Mouse (Mus musculus) kidney, adult 2 months (tissue): ENCODE data around the gene Letmd1. TPM values are rescaled to one million over a fixed set of nuclear protein-coding genes. Genes with fewer than 3 reads are reported as not detected.

Source experiments
- DNase-seq: peaks from one replicate; pipeline ENCODE4 v3.0.0; 2021
- H3K27ac ChIP-seq: fragments of 200-500 bp; 2 replicates; pipeline ENCODE4 v1.5.1; 2012; ENCODE audit warnings: low read depth, low read length, control low read depth, inconsistent platforms; ENCODE audit not compliant: insufficient read depth
- H3K27me3 ChIP-seq: fragments of 200-500 bp; replicated peaks from 2 replicates; pipeline ENCODE4 v1.6.1; 2012; ENCODE audit warnings: mild to moderate bottlenecking, moderate library complexity, low read length, inconsistent platforms; ENCODE audit not compliant: control insufficient read depth, insufficient read depth
- H3K36me3 ChIP-seq: fragments of 200-500 bp; 2 replicates; pipeline ENCODE4 v1.6.1; 2012; ENCODE audit warnings: mild to moderate bottlenecking, moderate library complexity, low read length, inconsistent platforms; ENCODE audit not compliant: control insufficient read depth, insufficient read depth
- H3K4me1 ChIP-seq: fragments of 200-500 bp; 2 replicates; pipeline ENCODE4 v1.6.1; 2011; ENCODE audit warnings: low read length; ENCODE audit not compliant: control insufficient read depth, insufficient read depth
- H3K4me3 ChIP-seq: fragments of 200-500 bp; 2 replicates; pipeline ENCODE4 v1.5.1; 2011; ENCODE audit warnings: mild to moderate bottlenecking, low read depth, low read length, control low read depth; ENCODE audit not compliant: insufficient read depth
- CTCF ChIP-seq: fragments of 200-500 bp; conservative IDR thresholded peaks from 2 replicates; pipeline ENCODE4 v1.5.1; 2011; ENCODE audit warnings: low read depth, mild to moderate bottlenecking, control low read depth, low read length, moderate library complexity, mixed read lengths; ENCODE audit not compliant: insufficient read depth, insufficient read length
- POLR2A ChIP-seq: fragments of 200-500 bp; IDR thresholded peaks from one replicate; pipeline ENCODE4 v1.6.1; 2011; ENCODE audit warnings: low read depth, low read length, control low read depth
- WGBS: fragments of 180-500 bp; shearing (Covaris S2); methylation state at CpG from one replicate; pipeline ENCODE4 v1.1.7; 2018; 5-methylcytosine and 5-hydroxymethylcytosine counted together
- polyA plus RNA-seq: library from polyadenylated mRNA; depleted of rRNA; stranded (reverse); fragments of >200 nt; gene quantifications from 2 replicates; pipeline ENCODE4 v1.2.3, GENCODE M21; 2012

The Letmd1 gene
- polyA plus RNA-seq, 1 experiment, result 79.0 TPM

GRCm38 (mm10) chr15:100436112-100436511, 32.7 kb upstream of the Letmd1 start:
- Histone ChIP-seq H3K4me1 (no peaks in the 10 kb centered on the region), H3K36me3 (no peaks in the 10 kb centered on the region), H3K27ac (no peak overlapping the region), H3K27me3 (no peaks in the 10 kb centered on the region), H3K4me3 (no peak overlapping the region)
- no peak for DNase-seq
- TF ChIP-seq POLR2A, result no peak
- no peak for TF ChIP-seq CTCF
- 81% methylated on average over 4 of the region's 4 CpGs for WGBS

GRCm38 (mm10) chr15:100436518-100436917, 32.3 kb upstream of the Letmd1 start:
- H3K27me3 ChIP-seq, result no peaks in the 10 kb centered on the region
- H3K4me3 ChIP-seq, result no peak overlapping the region
- TF ChIP-seq CTCF, result no peak
- TF ChIP-seq POLR2A, result no peak
- no peaks in the 10 kb centered on the region for H3K4me1 ChIP-seq
- 49% methylated on average over 10 of the region's 10 CpGs for WGBS
- no peak overlapping the region for H3K27ac ChIP-seq
- DNase-seq, result no peak
- H3K36me3 ChIP-seq, result no peaks in the 10 kb centered on the region

- Histone ChIP-seq H3K27ac (peak overlapping the region; percentile 83), H3K36me3 (no peaks in the 10 kb centered on the region), H3K4me1 (peaks cover 4% of the 10 kb centered on the region; the same call in 1 of the 2 replicates), H3K4me3 (peak overlapping the region; percentile 69), H3K27me3 (no peaks in the 10 kb centered on the region)
- peak; percentile 94 for DNase-seq
- TF ChIP-seq CTCF (no peak), POLR2A (peak; percentile 76)
- WGBS, result 4% methylated on average over 25 of the region's 31 CpGs
Measured at GRCm38 (mm10) chr15:100443126-100443922, 25.5 kb upstream of the Letmd1 start.

GRCm38 (mm10) chr15:100446887-100447286, 21.9 kb upstream of the Letmd1 start:
- Histone ChIP-seq H3K27ac (no peak overlapping the region), H3K36me3 (no peaks in the 10 kb centered on the region), H3K4me1 (peaks cover 4% of the 10 kb centered on the region; the same call in 1 of the 2 replicates), H3K27me3 (no peaks in the 10 kb centered on the region), H3K4me3 (no peak overlapping the region)
- 86% methylated on average over 2 of the region's 2 CpGs for WGBS
- TF ChIP-seq POLR2A (no peak), CTCF (no peak)
- DNase-seq, result no peak

- H3K27ac ChIP-seq, result no peak overlapping the region
- H3K36me3 ChIP-seq, result no peaks in the 10 kb centered on the region
- WGBS, result 87% methylated on average over 4 of the region's 4 CpGs
- no peaks in the 10 kb centered on the region for H3K27me3 ChIP-seq
- no peaks in the 10 kb centered on the region; the same call in 1 of the 2 replicates for H3K4me1 ChIP-seq
- H3K4me3 ChIP-seq, result no peak overlapping the region
- DNase-seq, result no peak
- TF ChIP-seq CTCF (0 out of 2 replicates have a peak, but pooled peaks have one; percentile 10), POLR2A (no peak)
Measured at GRCm38 (mm10) chr15:100448572-100448971, 20.3 kb upstream of the Letmd1 start.

- no peak for TF ChIP-seq POLR2A
- TF ChIP-seq CTCF, result no peak
- Histone ChIP-seq H3K27ac (no peak overlapping the region), H3K27me3 (no peaks in the 10 kb centered on the region), H3K4me1 (no peaks in the 10 kb centered on the region), H3K4me3 (no peak overlapping the region), H3K36me3 (no peaks in the 10 kb centered on the region)
- WGBS, result 74% methylated on average over 3 of the region's 3 CpGs
- DNase-seq, result no peak
Measured at GRCm38 (mm10) chr15:100449495-100449894, 19.3 kb upstream of the Letmd1 start.

- Histone ChIP-seq H3K4me3 (no peak overlapping the region), H3K36me3 (no peaks in the 10 kb centered on the region), H3K4me1 (no peaks in the 10 kb centered on the region), H3K27me3 (no peaks in the 10 kb centered on the region), H3K27ac (no peak overlapping the region)
- DNase-seq, result peak; percentile 48
- 37% methylated on average over 16 of the region's 16 CpGs for WGBS
- TF ChIP-seq POLR2A, result no peak
- no peak for TF ChIP-seq CTCF
Measured at GRCm38 (mm10) chr15:100451245-100451644, 17.6 kb upstream of the Letmd1 start.
